8 mouse cellular contexts compared by ENCODE assay signal in the genomic region with DNA sequence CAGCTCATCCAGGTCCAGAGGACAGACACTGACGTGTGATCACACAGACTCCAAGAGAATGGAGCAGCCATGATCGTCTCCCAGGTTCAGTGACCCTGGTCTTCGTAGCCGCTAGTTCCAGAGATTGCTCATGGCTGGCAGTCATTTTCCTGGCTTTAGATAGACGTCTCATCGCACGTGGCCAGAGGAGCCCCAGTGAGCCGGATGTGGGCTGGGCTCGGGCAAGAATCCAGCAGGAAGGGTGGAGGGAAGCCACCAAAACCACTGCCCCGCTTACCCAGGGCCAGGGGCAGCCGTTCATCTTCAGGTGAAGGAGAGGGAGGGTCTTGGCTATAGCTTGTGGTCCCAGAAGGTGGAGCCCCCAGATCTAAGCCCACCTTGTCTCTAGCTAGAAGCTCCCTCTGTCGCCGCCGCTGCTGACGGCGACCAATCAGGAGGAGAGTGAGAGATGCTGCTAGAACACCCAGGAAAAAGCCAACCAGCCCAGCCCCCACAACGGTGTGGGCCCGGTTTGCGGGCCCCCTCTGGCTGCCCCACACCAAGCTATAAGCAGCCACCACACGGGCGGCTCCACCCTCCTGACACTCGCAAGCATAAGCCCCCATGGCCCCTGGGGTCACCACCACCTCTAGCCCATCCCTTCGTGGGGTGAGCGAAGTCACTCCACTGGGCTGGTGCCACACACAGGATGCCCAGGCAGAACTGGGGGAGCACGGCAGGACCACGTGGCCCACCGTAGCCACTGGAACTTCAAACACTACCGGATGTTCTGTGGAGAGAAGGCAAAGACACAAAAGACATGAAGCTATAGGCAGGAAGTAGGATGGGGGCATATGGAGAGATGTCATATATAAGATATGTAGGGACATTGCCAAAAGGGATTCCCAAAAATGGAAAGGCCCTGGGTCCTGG. TPM values are rescaled to one million over a fixed set of nuclear protein-coding genes. Genes with fewer than 3 reads are reported as not detected.
DNase-seq lines count a peak whose midpoint lies in the region; ATAC-seq and TF ChIP-seq lines count a peak whose summit lies in the region.

No protein-coding gene starts in this region.

- peaks cover 34% of the 10 kb centered on the region for H3K4me1 ChIP-seq in E14TG2a.4 (replicated peaks; ENCODE audit: low read depth, low read length)
- no peaks in the 10 kb centered on the region for H3K4me1 ChIP-seq in forebrain, embryonic 14.5 days (ENCODE audit: control insufficient read depth, insufficient read depth, low read length)
- H3K4me1 ChIP-seq in forebrain, embryonic 10.5 days, result no peaks in the 10 kb centered on the region

- H3K4me3 ChIP-seq in E14TG2a.4 (replicated peaks; ENCODE audit: low read length), result peak overlapping the region; percentile 60
- H3K4me3 ChIP-seq in forebrain, embryonic 14.5 days (ENCODE audit: low read depth, low read length), result no peak overlapping the region
- H3K4me3 ChIP-seq in forebrain, embryonic 10.5 days, result no peak overlapping the region

- H3K4me2 ChIP-seq in forebrain, embryonic 14.5 days (ENCODE audit: low read length), result no peak overlapping the region

- peaks cover 17% of the 10 kb centered on the region; the same call in 1 of the 2 replicates for H3K27me3 ChIP-seq in E14TG2a.4 (ENCODE audit: insufficient read depth, low read length)
- no peaks in the 10 kb centered on the region for H3K27me3 ChIP-seq in forebrain, embryonic 14.5 days (replicated peaks; ENCODE audit: control insufficient read depth, insufficient read depth, low read length)
- peaks cover 6% of the 10 kb centered on the region; the same call in 1 of the 2 replicates for H3K27me3 ChIP-seq in forebrain, embryonic 10.5 days (ENCODE audit: poor library complexity, severe bottlenecking)

- no peak for TF ChIP-seq CTCF in E14TG2a.4 (conservative IDR thresholded peaks at IDR 0.05; ENCODE audit: low read length)

- ATAC-seq in forebrain, embryonic 14.5 days, result no peak

- intact Hi-C loops in heart, postnatal 25 days (cut with DNase I), result no loop called here
- intact Hi-C loops in gastrocnemius, postnatal 14 days (cut with DNase I; ENCODE audit: low total_unique reads), result loop anchor here (2.0 kb wide), 1 partner anchor 53 kb away; no protein-coding TSS in a partner anchor

- DNase-seq in heart, adult 9 months (ENCODE audit: low spot score in 2 of 2), result peak; percentile 19 to 21
- DNase-seq in heart, postnatal 25 days (ENCODE audit: low spot score), result no peak
- peak; percentile 29 for DNase-seq in heart, postnatal 4 days
- DNase-seq in spleen, adult 18-20 months, result peak; percentile 28 to 35
- DNase-seq in forebrain, embryonic 14.5 days (ENCODE audit: low spot score), result no peak
- no peak for DNase-seq in forebrain, embryonic 10.5 days (ENCODE audit: extremely low spot score, low spot score)
- DNase-seq in gastrocnemius, postnatal 14 days, result no peak

- H3K9me3 ChIP-seq in E14TG2a.4 (ENCODE audit: low read length), result no peaks in the 10 kb centered on the region
- H3K9me3 ChIP-seq in forebrain, embryonic 14.5 days (replicated peaks; ENCODE audit: control insufficient read depth, low read length), result no peaks in the 10 kb centered on the region
- no peaks in the 10 kb centered on the region for H3K9me3 ChIP-seq in forebrain, embryonic 10.5 days

- no peaks in the 10 kb centered on the region for H3K36me3 ChIP-seq in E14TG2a.4 (ENCODE audit: insufficient read depth, low read length)
- H3K36me3 ChIP-seq in forebrain, embryonic 14.5 days (ENCODE audit: control insufficient read depth, insufficient read depth, low read length), result 0 out of 2 replicates have a peak, but pooled peaks cover 5% of the 10 kb centered on the region
- no peaks in the 10 kb centered on the region for H3K36me3 ChIP-seq in forebrain, embryonic 10.5 days (replicated peaks)

- H3K27ac ChIP-seq in forebrain, embryonic 14.5 days (ENCODE audit: low read depth, low read length), result no peak overlapping the region
- no peak overlapping the region for H3K27ac ChIP-seq in forebrain, embryonic 10.5 days

- WGBS in forebrain, embryonic 14.5 days, result 85% methylated on average over 28 of the region's 28 CpGs
- WGBS in forebrain, embryonic 10.5 days, result 83% methylated on average over 28 of the region's 28 CpGs

- no peak overlapping the region for H3K9ac ChIP-seq in forebrain, embryonic 14.5 days (ENCODE audit: low read length)

RNA-seq across cellular contexts. Expression of a gene that starts 26.0 kb away (rescaled TPM):
- under 1 TPM; 0.34 to 0.47 TPM for total RNA-seq in heart, postnatal 25 days (2021)
- under 1 TPM in 1 of 2 experiments, not detected in 1; 0.14 TPM for total RNA-seq in heart, postnatal 4 days (2021)
- polyA plus RNA-seq in forebrain, embryonic 14.5 days (2014; fragmentation: Nextera tagmentation; extraction: Ambion mirVana), result 4.0 and 5.7 TPM in 2 replicates
- 1.8 TPM in 2 replicates for polyA plus RNA-seq in forebrain, embryonic 10.5 days (2016; fragmentation: Nextera tagmentation; extraction: Ambion mirVana)
- total RNA-seq in gastrocnemius, postnatal 14 days (2021), result under 1 TPM; 0.16 to 0.71 TPM

RNA-seq across cellular contexts. Expression of a gene that starts 33.1 kb away (rescaled TPM):
- under 1 TPM in 1 of 2 experiments, not detected in 1; 0.17 TPM for total RNA-seq in heart, postnatal 25 days (2021)
- under 1 TPM; 0.52 to 0.81 TPM for total RNA-seq in heart, postnatal 4 days (2021)
- 0.13 TPM in 1 of 2 replicates, not detected in the other for polyA plus RNA-seq in forebrain, embryonic 14.5 days (2014; fragmentation: Nextera tagmentation; extraction: Ambion mirVana)
- polyA plus RNA-seq in forebrain, embryonic 10.5 days (2016; fragmentation: Nextera tagmentation; extraction: Ambion mirVana), result 0.81 TPM in 1 of 2 replicates, not detected in the other
- 1 to 10 TPM in 1 of 2 experiments, under 1 TPM in 1; 0.82 to 1.1 TPM for total RNA-seq in gastrocnemius, postnatal 14 days (2021)

Comparison
In these comparisons a context has a peak if more than half of its experiments do, and no peak if none do; other contexts are left out.
1. DNase-seq: peak in heart, adult 9 months (2 of 2), heart, postnatal 4 days (single experiment) and spleen, adult 18-20 months (2 of 2); none in heart, postnatal 25 days (single experiment), forebrain, embryonic 14.5 days (single experiment), forebrain, embryonic 10.5 days (single experiment) and gastrocnemius, postnatal 14 days (single experiment).